ENCODE assay signal across 8 mouse cellular contexts in the genomic region with DNA sequence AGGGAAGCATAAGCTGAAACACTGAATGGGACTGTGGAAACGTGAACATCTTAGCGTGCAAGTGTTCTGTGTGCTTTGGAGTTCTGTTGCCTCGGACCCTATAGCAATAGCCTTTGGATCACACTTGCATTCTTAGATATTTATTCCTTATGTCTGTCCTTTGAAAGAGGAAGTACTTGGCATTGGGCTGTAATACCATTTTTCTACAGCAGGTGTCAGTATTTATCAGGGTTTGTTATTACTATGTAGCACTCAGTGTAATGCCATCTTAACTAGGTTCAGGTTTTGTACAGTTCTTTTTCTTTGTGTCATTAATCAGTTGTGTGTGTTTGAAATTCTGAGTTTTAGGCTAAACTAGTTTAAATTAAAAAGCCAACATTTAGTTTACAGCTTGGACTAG. TPM values are rescaled to one million over a fixed set of nuclear protein-coding genes. Genes with fewer than 3 reads are reported as not detected.
DNase-seq lines count a peak whose midpoint lies in the region; ATAC-seq and TF ChIP-seq lines count a peak whose summit lies in the region.

No protein-coding gene starts in this region.

- H3K27me3 ChIP-seq in liver, embryonic 13.5 days = no peaks in the 10 kb centered on the region
- H3K27me3 ChIP-seq in liver, embryonic 12.5 days (replicated peaks) = no peaks in the 10 kb centered on the region
- no peaks in the 10 kb centered on the region for H3K27me3 ChIP-seq in lung, postnatal 0 days (replicated peaks; ENCODE audit: insufficient read depth, low read length)

- no peak overlapping the region for H3K9ac ChIP-seq in liver, embryonic 13.5 days
- no peak overlapping the region for H3K9ac ChIP-seq in liver, embryonic 12.5 days
- H3K9ac ChIP-seq in lung, postnatal 0 days (replicated peaks; ENCODE audit: low read depth) = no peak overlapping the region

- 31% methylated on average over 3 of the region's 3 CpGs for WGBS in liver, embryonic 13.5 days (ENCODE audit: insufficient replicate concordance)
- WGBS in liver, embryonic 12.5 days (ENCODE audit: insufficient replicate concordance) = 35% methylated on average over 3 of the region's 3 CpGs
- 30% methylated on average over 3 of the region's 3 CpGs for WGBS in lung, postnatal 0 days

- H3K4me2 ChIP-seq in liver, embryonic 13.5 days = no peak overlapping the region
- no peak overlapping the region for H3K4me2 ChIP-seq in liver, embryonic 12.5 days
- H3K4me2 ChIP-seq in lung, postnatal 0 days (replicated peaks; ENCODE audit: low read depth, low read length) = no peak overlapping the region

- peak; percentile 56 for DNase-seq in gastrocnemius, adult 18-20 months (ENCODE audit: low spot score)
- DNase-seq in gastrocnemius, postnatal 36 days = no peak
- DNase-seq in liver, embryonic 13.5 days = peak; percentile 9
- peak; percentile 60 for DNase-seq in lung, postnatal 0 days (ENCODE audit: low spot score)
- DNase-seq in urinary bladder, postnatal 4 days (ENCODE audit: low spot score in 2 of 2) = no peak
- DNase-seq in adrenal gland, adult 2 months = no peak

- H3K27ac ChIP-seq in liver, embryonic 13.5 days = no peak overlapping the region
- H3K27ac ChIP-seq in liver, embryonic 12.5 days = no peak overlapping the region
- H3K27ac ChIP-seq in lung, postnatal 0 days (ENCODE audit: low read length) = no peak overlapping the region

- no peaks in the 10 kb centered on the region for H3K9me3 ChIP-seq in liver, embryonic 13.5 days (replicated peaks)
- H3K9me3 ChIP-seq in liver, embryonic 12.5 days (replicated peaks) = no peaks in the 10 kb centered on the region
- H3K9me3 ChIP-seq in lung, postnatal 0 days (ENCODE audit: low read length) = no peaks in the 10 kb centered on the region

- H3K36me3 ChIP-seq in liver, embryonic 13.5 days = peaks cover 37% of the 10 kb centered on the region
- H3K36me3 ChIP-seq in liver, embryonic 12.5 days = peaks cover 52% of the 10 kb centered on the region
- H3K36me3 ChIP-seq in lung, postnatal 0 days (ENCODE audit: insufficient read depth, low read length) = no peaks in the 10 kb centered on the region

- TF ChIP-seq EP300 in lung, postnatal 0 days (IDR thresholded peaks at IDR 0.05) = no peak

- H3K4me3 ChIP-seq in liver, embryonic 13.5 days (replicated peaks) = no peak overlapping the region
- no peak overlapping the region for H3K4me3 ChIP-seq in liver, embryonic 12.5 days
- H3K4me3 ChIP-seq in lung, postnatal 0 days (ENCODE audit: low read depth, low read length) = no peak overlapping the region

- intact Hi-C loops in gastrocnemius, postnatal 36 days (cut with DNase I) = loop anchor here (10.0 kb wide), 1 partner anchor 349 kb away; no protein-coding TSS in a partner anchor

- H3K4me1 ChIP-seq in liver, embryonic 13.5 days (replicated peaks) = no peaks in the 10 kb centered on the region
- no peaks in the 10 kb centered on the region for H3K4me1 ChIP-seq in liver, embryonic 12.5 days
- H3K4me1 ChIP-seq in lung, postnatal 0 days (ENCODE audit: insufficient read depth, low read depth, low read length) = no peaks in the 10 kb centered on the region

- peak; percentile 76 for TF ChIP-seq CTCF in lung, postnatal 0 days (IDR thresholded peaks at IDR 0.05)

- ATAC-seq in liver, embryonic 13.5 days (ENCODE audit: low read depth) = 0 out of 2 replicates have a peak, but pooled peaks have one; percentile 41
- ATAC-seq in liver, embryonic 12.5 days = no peak
- peak; percentile 71 for ATAC-seq in activated CD4-positive, CD25-positive, alpha-beta regulatory T cell, adult 4 months
- ATAC-seq in lung, postnatal 0 days = no peak

RNA-seq across cellular contexts. Expression of a gene that starts 18.1 kb away (rescaled TPM):
- total RNA-seq in gastrocnemius, adult 18-20 months (2021) = 10 to 100 TPM; 19.3 to 30.7 TPM
- total RNA-seq in gastrocnemius, postnatal 36 days (2021) = 10 to 100 TPM; 20.0 to 22.7 TPM
- 253 and 285 TPM in 2 replicates for polyA plus RNA-seq in liver, embryonic 13.5 days (2015; fragmentation: Nextera tagmentation; extraction: Ambion mirVana)
- polyA plus RNA-seq in liver, embryonic 12.5 days (2016; fragmentation: Nextera tagmentation; extraction: Ambion mirVana) = 236 and 238 TPM in 2 replicates
- polyA plus RNA-seq in activated CD4-positive, CD25-positive, alpha-beta regulatory T cell, adult 4 months (2017; shearing (Covaris generic)) = 100 to 1,000 TPM; 304 to 326 TPM
- 127 and 133 TPM in 2 replicates for polyA plus RNA-seq in lung, postnatal 0 days (2015; fragmentation: Nextera tagmentation; extraction: Ambion mirVana)
- total RNA-seq in adrenal gland, adult 2 months (2021) = 100 to 1,000 TPM in 1 of 2 experiments, 10 to 100 TPM in 1; 74.5 to 126 TPM
- polyA plus RNA-seq in adrenal gland, adult 2 months (2012; rRNA removed) = 4.2 and 6.1 TPM in 2 replicates

Comparison
In these comparisons a context has a peak if more than half of its experiments do, and no peak if none do; other contexts are left out.
1. DNase-seq: peak in gastrocnemius, adult 18-20 months (single experiment), liver, embryonic 13.5 days (single experiment) and lung, postnatal 0 days (single experiment); none in gastrocnemius, postnatal 36 days (0 of 2), urinary bladder, postnatal 4 days (0 of 2) and adrenal gland, adult 2 months (single experiment).
2. ATAC-seq: peak in liver, embryonic 13.5 days (single experiment) and activated CD4-positive, CD25-positive, alpha-beta regulatory T cell, adult 4 months (single experiment); none in liver, embryonic 12.5 days (single experiment) and lung, postnatal 0 days (single experiment).
3. RNA of a gene that starts 18.1 kb away (polyA plus RNA-seq): 304 to 326 TPM in activated CD4-positive, CD25-positive, alpha-beta regulatory T cell, adult 4 months, 253 to 285 TPM in liver, embryonic 13.5 days, 236 to 238 TPM in liver, embryonic 12.5 days and 127 to 133 TPM in lung, postnatal 0 days; 4.2 to 6.1 TPM in adrenal gland, adult 2 months; every median in the first group is over 10 times any median in the second.